In the genomic region with DNA sequence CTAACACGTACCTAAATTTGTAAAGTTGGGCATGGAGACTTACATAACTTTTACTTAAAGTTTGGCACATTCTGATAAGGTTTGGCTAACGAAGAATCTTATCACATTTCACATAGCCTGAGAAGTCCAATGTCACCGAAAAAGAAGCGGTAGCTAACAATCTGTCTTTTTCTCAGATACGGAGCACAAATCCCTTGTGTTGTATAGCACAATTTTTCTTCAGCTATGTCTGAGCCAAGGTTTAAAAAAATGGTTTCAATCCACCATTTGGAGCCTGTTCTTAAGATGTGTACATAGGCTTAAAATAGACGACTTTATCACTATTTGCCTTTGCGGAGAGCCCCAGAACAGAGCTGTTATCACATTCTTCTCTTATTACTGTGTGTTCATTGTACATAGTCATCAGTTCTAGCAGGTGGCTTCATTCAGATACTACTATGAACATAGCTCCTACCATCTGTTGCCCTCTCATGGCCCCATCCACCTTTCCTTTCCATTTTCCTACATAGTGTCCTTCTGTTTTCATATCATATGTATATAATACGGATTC, we compare ENCODE assay signal across 25 mouse cellular contexts.
DNase-seq lines count a peak whose midpoint lies in the region; ATAC-seq and TF ChIP-seq lines count a peak whose summit lies in the region.
"Had no signal": no experiment of that assay in that cellular context is flagged by ENCODE, and none has a peak within 500 bp of the region (broad histone marks: within the 10 kb centered on the region; RNA-seq: fewer than 3 reads in every experiment).

No protein-coding gene starts in this region.

- H3K9ac ChIP-seq in heart, postnatal 0 days (replicated peaks; ENCODE audit: low read depth, low read length), result no peak overlapping the region
- no peak overlapping the region for H3K9ac ChIP-seq in heart, embryonic 11.5 days (ENCODE audit: low read depth, low read length)
- no peak overlapping the region for H3K9ac ChIP-seq in lung, postnatal 0 days (replicated peaks; ENCODE audit: low read depth)
- H3K9ac ChIP-seq in intestine, embryonic 16.5 days (ENCODE audit: low read depth, low read length), result no peak overlapping the region
- H3K9ac ChIP-seq: embryonic facial prominence, embryonic 15.5 days; hindbrain, embryonic 14.5 days; limb, embryonic 12.5 days; liver, postnatal 0 days had no signal

- H3K9me3 ChIP-seq in heart, postnatal 0 days (replicated peaks; ENCODE audit: control insufficient read depth, low read length), result no peaks in the 10 kb centered on the region
- no peaks in the 10 kb centered on the region for H3K9me3 ChIP-seq in heart, embryonic 11.5 days (replicated peaks; ENCODE audit: control insufficient read depth, low read length)
- no peaks in the 10 kb centered on the region for H3K9me3 ChIP-seq in lung, postnatal 0 days (ENCODE audit: low read length)
- no peaks in the 10 kb centered on the region for H3K9me3 ChIP-seq in intestine, embryonic 16.5 days (ENCODE audit: control insufficient read depth, low read length)
- H3K9me3 ChIP-seq: embryonic facial prominence, embryonic 15.5 days; G1E; limb, embryonic 12.5 days had no signal

- DNase-seq in heart, postnatal 0 days (ENCODE audit: low spot score), result peak; percentile 9
- peak; percentile 67 for DNase-seq in lung, postnatal 0 days (ENCODE audit: low spot score)
- no peak for DNase-seq in lung, adult 18-20 months
- DNase-seq in telencephalon, adult 2 months (ENCODE audit: low read depth, low spot score), result peak; percentile 74
- DNase-seq in thymus, postnatal 25 days, result no peak
- DNase-seq: adrenal gland, adult 8-10 months; B cell, adult 2 months; cerebellum, adult 9-10 months; gastrocnemius, postnatal 14 days; heart, adult 2 months; heart, postnatal 4 days; kidney, postnatal 25 days; liver, postnatal 0 days; midbrain, embryonic 14.5 days; thymus, adult 2 months had no signal

- no peak for TF ChIP-seq CTCF in heart, postnatal 0 days (IDR thresholded peaks at IDR 0.05; ENCODE audit: low read depth)
- no peak for TF ChIP-seq CTCF in lung, postnatal 0 days (IDR thresholded peaks at IDR 0.05)

- 47% methylated on average over 8 of the region's 8 CpGs for WGBS in heart, postnatal 0 days
- 62% methylated on average over 8 of the region's 8 CpGs for WGBS in heart, embryonic 11.5 days (ENCODE audit: insufficient replicate concordance)
- WGBS in lung, postnatal 0 days, result 46% methylated on average over 8 of the region's 8 CpGs
- 62% methylated on average over 8 of the region's 8 CpGs for WGBS in intestine, embryonic 16.5 days

- no peak overlapping the region for H3K4me3 ChIP-seq in heart, postnatal 0 days (ENCODE audit: low read depth, low read length)
- no peak overlapping the region for H3K4me3 ChIP-seq in heart, embryonic 11.5 days (ENCODE audit: low read depth, low read length)
- no peak overlapping the region for H3K4me3 ChIP-seq in lung, postnatal 0 days (ENCODE audit: low read depth, low read length)
- H3K4me3 ChIP-seq in intestine, embryonic 16.5 days (ENCODE audit: low read length), result no peak overlapping the region
- H3K4me3 ChIP-seq: embryonic facial prominence, embryonic 15.5 days; heart, adult 2 months; limb, embryonic 12.5 days had no signal

- H3K4me2 ChIP-seq in heart, postnatal 0 days (ENCODE audit: low read depth, low read length), result no peak overlapping the region
- no peak overlapping the region for H3K4me2 ChIP-seq in heart, embryonic 11.5 days
- no peak overlapping the region for H3K4me2 ChIP-seq in lung, postnatal 0 days (replicated peaks; ENCODE audit: low read depth, low read length)
- no peak overlapping the region for H3K4me2 ChIP-seq in intestine, embryonic 16.5 days (ENCODE audit: low read depth, low read length)
- H3K4me2 ChIP-seq: embryonic facial prominence, embryonic 15.5 days; hindbrain, embryonic 14.5 days; limb, embryonic 12.5 days; liver, embryonic 11.5 days had no signal

- no peak overlapping the region for H3K27ac ChIP-seq in heart, postnatal 0 days (ENCODE audit: low read depth)
- H3K27ac ChIP-seq in heart, embryonic 11.5 days (ENCODE audit: low read depth, low read length), result no peak overlapping the region
- no peak overlapping the region for H3K27ac ChIP-seq in lung, postnatal 0 days (ENCODE audit: low read length)
- H3K27ac ChIP-seq in intestine, embryonic 16.5 days (ENCODE audit: low read length), result no peak overlapping the region
- H3K27ac ChIP-seq: embryonic facial prominence, embryonic 15.5 days; heart, adult 2 months; hindbrain, embryonic 14.5 days; limb, embryonic 12.5 days had no signal

- no peak for TF ChIP-seq EP300 in heart, postnatal 0 days (IDR thresholded peaks at IDR 0.05; ENCODE audit: low read depth)
- peak; percentile 88 for TF ChIP-seq EP300 in lung, postnatal 0 days (IDR thresholded peaks at IDR 0.05)

- no peaks in the 10 kb centered on the region; the same call in 1 of the 2 replicates for H3K4me1 ChIP-seq in heart, postnatal 0 days (ENCODE audit: control insufficient read depth, insufficient read depth)
- H3K4me1 ChIP-seq in heart, embryonic 11.5 days (ENCODE audit: control insufficient read depth, insufficient read depth, low read length), result no peaks in the 10 kb centered on the region
- H3K4me1 ChIP-seq in lung, postnatal 0 days (ENCODE audit: insufficient read depth, low read depth, low read length), result no peaks in the 10 kb centered on the region
- no peaks in the 10 kb centered on the region for H3K4me1 ChIP-seq in intestine, embryonic 16.5 days (ENCODE audit: control insufficient read depth, insufficient read depth, low read length)
- H3K4me1 ChIP-seq: embryonic facial prominence, embryonic 15.5 days; limb, embryonic 12.5 days had no signal

- ATAC-seq in heart, postnatal 0 days (ENCODE audit: insufficient read depth, low read depth), result no peak
- ATAC-seq in heart, embryonic 11.5 days (replicated peaks; ENCODE audit: insufficient number of reproducible peaks, low FRiP score, low TSS enrichment), result no peak
- peak; percentile 83 for ATAC-seq in lung, postnatal 0 days
- ATAC-seq in intestine, embryonic 16.5 days, result peak; percentile 91
- ATAC-seq: inflammation-experienced regulatory T-cells, adult 6 months; liver, postnatal 0 days; Patski had no signal

- no peaks in the 10 kb centered on the region for H3K27me3 ChIP-seq in heart, postnatal 0 days (ENCODE audit: control insufficient read depth, insufficient read depth, low read length)
- H3K27me3 ChIP-seq in heart, embryonic 11.5 days (ENCODE audit: control insufficient read depth, insufficient read depth, low read length), result no peaks in the 10 kb centered on the region
- H3K27me3 ChIP-seq in lung, postnatal 0 days (replicated peaks; ENCODE audit: insufficient read depth, low read length), result no peaks in the 10 kb centered on the region
- H3K27me3 ChIP-seq in intestine, embryonic 16.5 days (replicated peaks; ENCODE audit: control insufficient read depth, insufficient read depth, low read length), result no peaks in the 10 kb centered on the region
- H3K27me3 ChIP-seq: CH12.LX; embryonic facial prominence, embryonic 15.5 days; limb, embryonic 12.5 days had no signal

- H3K36me3 ChIP-seq in heart, postnatal 0 days (replicated peaks; ENCODE audit: control insufficient read depth, insufficient read depth, low read length), result no peaks in the 10 kb centered on the region
- no peaks in the 10 kb centered on the region for H3K36me3 ChIP-seq in heart, embryonic 11.5 days (ENCODE audit: control insufficient read depth, insufficient read depth, low read length)
- no peaks in the 10 kb centered on the region for H3K36me3 ChIP-seq in lung, postnatal 0 days (ENCODE audit: insufficient read depth, low read length)
- no peaks in the 10 kb centered on the region for H3K36me3 ChIP-seq in intestine, embryonic 16.5 days (ENCODE audit: control insufficient read depth, insufficient read depth, low read length)
- H3K36me3 ChIP-seq: embryonic facial prominence, embryonic 15.5 days; G1E; limb, embryonic 12.5 days had no signal

Comparison
In these comparisons a context has a peak if more than half of its experiments do, and no peak if none do; other contexts are left out.
1. DNase-seq: peak in heart, postnatal 0 days (single experiment), lung, postnatal 0 days (single experiment) and telencephalon, adult 2 months (single experiment); none in lung, adult 18-20 months (0 of 2) and thymus, postnatal 25 days (single experiment).
2. ATAC-seq: peak in lung, postnatal 0 days (single experiment) and intestine, embryonic 16.5 days (single experiment); none in heart, postnatal 0 days (single experiment) and heart, embryonic 11.5 days (single experiment).